Mouse (Mus musculus) lung, postnatal 14 days (tissue): ENCODE measurements at regions not wholly inside any gene's neighbourhood (a gene's known extent, or its start where the extent isn't known, plus 50 kb on each side); places are given as distances from the start of the nearest gene placed in this dataset.
A peak's percentile ranks its signal among the peaks of the same experiment; 100 is the strongest.

Experiments
- DNase-seq: peaks from one replicate; pipeline ENCODE4 v3.0.0; 2021

GRCm38 (mm10) chr4:72469236-72469875 lies 268.6 kb upstream of the Tle1 start:
- peak; percentile 1 for DNase-seq

DNA sequence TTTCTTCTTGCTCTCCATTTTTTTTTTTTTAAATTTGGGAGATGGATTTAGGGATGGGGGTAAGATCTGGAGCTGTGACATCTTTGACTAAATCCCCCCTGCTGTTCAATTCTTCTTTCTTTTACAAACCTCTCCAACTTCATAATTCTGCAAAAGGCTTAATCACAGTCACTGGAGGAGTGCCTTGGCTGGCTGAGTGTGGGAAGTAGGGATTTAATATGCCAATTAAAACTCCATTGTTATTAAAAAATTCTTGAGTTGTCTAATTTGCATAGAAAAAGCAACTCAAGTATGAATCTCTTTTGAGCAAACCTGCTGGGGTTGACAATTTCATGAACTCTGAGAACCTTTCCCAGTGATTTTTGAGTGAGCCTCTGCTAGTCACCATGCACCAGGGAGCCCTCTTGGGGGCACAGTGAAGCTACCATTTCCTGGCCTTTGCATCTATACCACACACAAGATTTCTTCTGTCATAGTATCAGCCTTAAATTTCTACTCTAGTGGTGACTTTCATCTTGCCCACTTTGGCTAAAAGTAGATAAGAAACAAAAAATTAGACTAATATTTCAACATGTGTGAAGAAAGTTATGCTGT lies 243.6 kb upstream of the Tle1 start:
- DNase-seq: no peak

- no peak for DNase-seq
Observed at GRCm38 (mm10) chr4:72437367-72437766, 236.6 kb upstream of the Tle1 start.

DNA sequence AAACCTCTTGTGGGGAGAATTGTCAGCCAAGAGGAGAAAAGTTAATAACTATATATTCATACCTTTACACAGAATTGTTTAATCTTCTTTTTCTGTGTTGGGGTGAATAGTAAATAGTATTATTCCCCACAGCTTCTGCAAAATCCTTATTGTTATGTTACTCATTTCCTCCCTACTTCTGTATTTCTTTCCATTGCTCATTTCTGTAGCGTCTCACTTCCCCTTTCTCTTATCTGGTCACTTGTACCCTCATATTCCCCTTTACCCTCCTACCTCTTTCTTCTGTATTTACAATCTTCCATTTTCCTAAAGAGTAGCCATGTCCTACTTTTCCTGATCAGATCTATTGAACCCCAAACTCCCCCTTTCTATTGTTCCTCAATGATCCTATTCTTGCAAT lies 224.6 kb upstream of the Tle1 start:
- DNase-seq: no peak

GRCm38 (mm10) chr4:72412100-72412788 lies 211.5 kb upstream of the Tle1 start:
- no peak for DNase-seq

DNA sequence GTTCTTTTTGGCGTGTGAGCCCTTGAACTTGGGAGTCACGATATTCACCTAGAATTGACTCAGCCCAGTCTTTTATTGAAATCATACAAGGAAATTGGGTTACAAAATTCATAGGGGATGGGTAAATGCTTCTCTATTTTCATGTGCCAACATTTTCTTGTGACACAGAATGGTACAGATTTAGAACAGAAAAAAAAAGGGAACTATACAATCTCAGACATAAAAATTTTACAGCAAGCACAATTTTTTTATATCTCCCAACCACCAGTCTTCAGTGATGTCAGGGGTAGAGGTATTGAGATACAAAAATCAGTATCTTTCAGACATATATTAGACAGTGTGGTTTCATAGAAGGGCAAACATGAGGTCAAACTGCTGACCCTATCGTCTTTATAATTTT lies 210.6 kb upstream of the Tle1 start:
- DNase-seq: no peak

- no peak for DNase-seq
Observed at GRCm38 (mm10) chr4:72400759-72401158, 200.0 kb upstream of the Tle1 start.

DNA sequence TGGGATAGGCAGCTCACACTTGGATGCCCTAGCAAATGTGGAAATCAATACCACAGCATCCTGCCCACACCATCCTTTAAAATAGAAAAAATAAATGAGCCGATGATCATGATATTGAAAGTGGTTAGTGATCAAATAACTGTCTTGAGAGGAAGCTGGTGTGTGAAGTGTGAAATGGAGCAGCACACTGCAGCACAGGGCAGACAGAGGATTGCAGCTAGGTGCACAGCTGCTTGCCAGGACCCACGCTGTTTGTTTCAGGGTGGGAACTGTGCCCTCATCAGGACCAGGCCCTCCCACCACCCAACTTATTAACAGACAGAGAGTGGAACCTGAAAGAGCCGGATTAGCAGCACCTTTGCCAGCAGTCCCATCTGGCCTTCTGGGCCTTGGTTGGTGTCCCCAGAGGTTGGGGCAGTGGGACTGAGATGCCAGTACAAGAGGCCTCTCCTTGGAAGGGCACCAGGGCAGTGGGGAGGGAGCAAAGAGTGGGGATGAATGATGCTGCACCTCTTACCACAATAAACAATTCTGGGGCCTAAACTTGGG lies 191.2 kb upstream of the Tle1 start:
- DNase-seq: no peak

DNA sequence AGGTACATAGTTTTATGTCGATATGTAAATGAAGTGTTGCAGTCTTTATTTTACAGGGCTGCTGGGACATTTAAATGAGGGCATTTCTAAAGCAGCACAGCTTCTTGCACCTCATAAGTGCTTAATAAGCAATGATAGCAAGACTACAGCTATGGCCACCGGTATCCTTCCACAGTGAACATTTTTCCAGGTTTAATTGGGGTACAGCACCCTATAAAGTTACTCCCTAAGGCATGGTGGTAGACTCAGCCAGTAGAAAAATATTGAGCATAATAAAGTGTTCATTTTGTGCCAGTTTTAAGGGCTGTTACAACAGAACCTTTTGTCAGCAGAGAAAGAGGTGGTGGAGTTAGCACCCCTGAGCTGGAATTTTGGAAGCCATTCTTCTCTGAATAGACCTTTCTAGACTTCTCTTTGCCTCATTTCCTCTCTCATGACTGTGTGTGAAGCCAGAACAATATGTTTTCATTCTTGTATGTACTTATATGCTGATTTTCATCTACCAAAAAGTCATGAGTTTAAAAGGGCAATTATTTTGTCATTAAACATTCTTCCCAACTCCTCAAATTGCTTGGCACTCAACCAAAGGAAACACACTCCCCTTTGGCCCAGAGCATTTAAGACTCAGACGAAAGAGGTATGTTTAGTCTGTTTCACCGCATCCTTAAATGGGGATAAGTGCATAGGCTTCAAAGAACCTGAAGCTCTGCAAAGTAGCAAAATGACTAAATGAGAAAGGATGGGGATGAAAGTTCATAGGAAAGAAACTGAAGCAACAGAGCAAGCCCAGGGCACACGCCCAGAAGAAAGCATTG lies 189.3 kb upstream of the Tle1 start:
- no peak for DNase-seq

- peak; percentile 78 for DNase-seq
Observed at GRCm38 (mm10) chr4:72384901-72385264, 184.2 kb upstream of the Tle1 start.

DNA sequence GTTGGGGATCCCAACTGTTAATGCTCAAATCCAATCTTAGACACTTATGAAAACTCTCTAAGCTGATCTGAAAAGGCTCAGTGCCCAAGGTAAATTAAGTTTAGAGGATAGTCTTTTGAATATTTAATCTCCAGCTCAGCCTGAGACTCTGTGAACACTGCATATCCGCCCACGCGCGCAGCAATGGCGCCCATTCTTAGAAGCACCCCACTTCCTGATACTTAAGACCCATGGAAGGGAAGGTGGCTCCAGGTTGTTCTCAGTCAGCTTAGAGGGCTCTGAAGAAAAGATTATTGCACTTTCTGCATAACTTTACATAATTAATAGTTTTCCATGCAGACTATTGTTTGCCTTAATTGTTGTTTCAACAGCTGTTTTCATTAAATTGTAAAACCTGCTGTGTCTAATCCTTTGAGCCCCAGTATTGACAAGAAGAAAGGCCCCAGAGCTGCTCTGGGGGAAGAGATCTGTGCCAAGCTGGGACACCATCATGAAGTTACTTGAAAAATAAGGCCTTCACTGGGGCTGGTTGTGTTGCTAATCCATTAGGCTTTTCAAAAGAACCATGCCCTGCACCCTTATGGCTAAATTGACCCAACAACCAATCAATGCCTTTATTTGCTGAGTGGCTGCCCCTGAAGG lies 183.7 kb upstream of the Tle1 start:
- DNase-seq: no peak

- no peak for DNase-seq
Observed at GRCm38 (mm10) chr4:72383729-72384128, 183.0 kb upstream of the Tle1 start.

DNA sequence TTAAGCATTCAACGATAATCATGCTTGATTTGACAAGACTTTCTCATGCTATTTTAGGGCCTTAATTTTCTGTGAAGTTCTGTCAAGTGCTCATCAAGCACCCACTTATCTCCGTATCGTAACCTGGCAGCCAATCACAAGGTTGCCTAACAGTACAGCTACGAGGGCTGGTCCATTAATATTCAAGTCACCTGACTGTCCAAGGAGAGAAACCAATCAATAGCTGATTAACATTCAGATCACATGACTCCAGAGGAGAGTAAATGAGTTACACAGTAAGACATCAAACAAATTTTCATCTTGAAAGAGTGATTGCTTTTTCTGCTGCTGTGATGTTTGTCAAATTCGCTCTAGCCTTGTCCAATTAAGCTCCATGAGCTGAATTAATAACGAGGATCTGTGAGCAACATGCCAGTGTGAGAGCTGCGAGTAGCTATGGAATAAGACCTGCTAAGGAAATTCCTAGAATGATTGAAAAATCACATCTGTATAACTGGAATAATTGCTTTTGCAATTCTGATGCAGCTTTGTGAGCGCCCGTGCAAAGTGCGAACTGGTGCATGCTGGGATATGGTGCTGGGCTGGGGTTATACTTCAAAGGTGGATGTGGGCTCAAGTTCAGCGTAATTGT lies 181.9 kb upstream of the Tle1 start:
- DNase-seq: no peak

GRCm38 (mm10) chr4:72381742-72382141 lies 181.0 kb upstream of the Tle1 start:
- no peak for DNase-seq

DNA sequence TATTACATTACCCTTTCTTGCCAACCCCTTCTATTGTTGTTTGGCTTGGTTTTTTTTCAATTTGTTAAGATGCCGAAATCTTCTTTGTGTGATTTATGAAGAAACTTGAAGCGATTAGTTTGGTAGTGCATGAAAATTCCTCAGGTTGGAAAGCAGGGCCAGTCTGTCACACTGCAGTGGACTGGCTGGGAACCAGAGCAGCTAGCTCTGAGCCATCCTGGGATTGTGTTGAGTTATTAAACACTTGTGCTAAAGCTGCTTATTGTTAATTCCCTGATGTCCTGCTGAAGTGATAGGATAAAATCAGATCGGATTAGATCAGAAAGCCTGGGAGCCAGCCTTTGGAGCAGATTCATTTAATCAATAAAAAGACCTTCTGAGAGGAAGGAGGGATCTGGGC lies 180.4 kb upstream of the Tle1 start:
- no peak for DNase-seq

GRCm38 (mm10) chr4:72379515-72379914 lies 178.8 kb upstream of the Tle1 start:
- no peak for DNase-seq

GRCm38 (mm10) chr4:72379011-72379410 lies 178.3 kb upstream of the Tle1 start:
- peak; percentile 7 for DNase-seq

DNA sequence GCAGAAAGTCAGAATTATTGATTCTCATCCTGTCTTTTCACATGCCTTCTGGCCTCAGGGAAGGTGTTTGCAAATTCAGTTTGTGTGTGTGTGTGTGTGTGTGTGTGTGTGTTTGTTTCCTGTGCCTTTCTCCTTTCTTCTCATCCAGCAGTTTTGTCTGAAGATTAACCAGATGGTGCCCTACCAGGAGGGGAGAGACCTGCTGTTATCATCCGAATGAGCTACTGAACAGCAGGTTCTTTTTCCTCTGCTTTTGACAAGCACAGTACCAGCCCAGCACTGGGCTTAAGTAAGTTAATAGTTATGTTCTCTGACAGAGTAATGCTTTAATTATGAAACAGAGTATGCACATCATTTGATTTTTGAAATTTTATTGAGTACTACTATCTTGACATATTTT lies 176.8 kb upstream of the Tle1 start:
- no peak for DNase-seq

GRCm38 (mm10) chr4:72351985-72352384 lies 151.3 kb upstream of the Tle1 start:
- no peak for DNase-seq

GRCm38 (mm10) chr4:72331882-72332281 lies 131.2 kb upstream of the Tle1 start:
- no peak for DNase-seq

DNA sequence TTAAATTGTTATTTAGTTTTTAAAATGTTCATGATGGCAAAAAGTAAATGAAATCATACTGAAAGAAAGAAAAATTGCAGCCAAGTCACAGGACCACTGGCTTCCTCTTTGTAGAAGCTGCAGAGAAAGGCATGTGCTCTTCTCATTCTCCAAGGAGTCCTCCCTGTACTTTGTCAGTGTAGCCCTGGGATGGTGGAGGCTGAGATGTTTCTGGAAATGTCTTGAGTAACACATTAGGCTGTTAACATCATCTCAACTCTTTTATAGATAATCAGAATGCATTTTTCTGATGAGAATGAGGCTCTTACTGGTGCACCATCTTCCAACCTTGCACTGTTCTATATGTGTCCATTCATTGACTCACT lies 128.3 kb upstream of the Tle1 start:
- no peak for DNase-seq

DNA sequence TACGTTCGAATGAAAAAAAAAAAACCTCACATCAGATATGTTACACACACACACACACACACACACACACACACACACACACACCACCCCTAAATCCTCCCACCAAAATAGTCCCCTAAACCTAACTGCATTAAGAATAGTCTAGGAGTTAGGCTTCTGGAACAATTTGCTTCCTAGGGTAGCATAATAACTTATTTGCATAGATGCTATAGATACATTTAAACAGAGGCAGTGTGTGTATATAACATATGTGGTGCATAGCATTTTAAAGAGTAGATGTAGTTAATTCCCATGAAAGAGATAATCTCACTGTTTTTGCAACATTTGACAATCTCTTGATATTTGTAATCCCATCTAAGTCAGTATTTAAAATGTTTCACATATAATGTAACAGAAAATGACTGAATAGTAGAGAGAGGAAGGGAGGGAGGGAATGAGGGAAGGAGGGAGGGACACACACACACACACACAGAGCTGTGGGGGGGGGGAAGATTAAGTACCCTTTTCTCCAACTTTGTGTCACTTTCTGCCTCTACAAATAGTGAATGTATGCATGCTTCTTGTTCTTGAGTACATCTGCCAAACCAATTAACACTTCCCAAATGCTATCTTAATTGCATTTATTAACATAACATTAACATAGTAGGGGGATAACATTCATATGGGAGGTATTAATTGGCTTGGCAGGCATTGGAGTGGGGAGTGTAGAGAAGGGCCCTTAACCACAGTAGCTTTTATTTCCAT lies 127.7 kb upstream of the Tle1 start:
- DNase-seq: no peak
